Comparison of ENCODE assay signal across 9 mouse cellular contexts in genomic region chr4:155162433-155163319, GRCm38 (mm10). TPM values are rescaled to one million over a fixed set of nuclear protein-coding genes. Genes with fewer than 3 reads are reported as not detected.
DNase-seq lines count a peak whose midpoint lies in the region; ATAC-seq and TF ChIP-seq lines count a peak whose summit lies in the region.
"Had no signal": no experiment of that assay in that cellular context is flagged by ENCODE, and none has a peak within 500 bp of the region (broad histone marks: within the 10 kb centered on the region; RNA-seq: fewer than 3 reads in every experiment).

No protein-coding gene starts in this region.

- no peak for TF ChIP-seq CTCF in ES-Bruce4 (IDR thresholded peaks at IDR 0.05; ENCODE audit: low read depth, low read length)
- TF ChIP-seq CTCF in intestine, postnatal 0 days (IDR thresholded peaks at IDR 0.05; ENCODE audit: low read depth), result no peak; the same call in 1 of the 2 replicates

- peaks cover 87% of the 10 kb centered on the region for H3K4me1 ChIP-seq in heart, embryonic 13.5 days
- H3K4me1 ChIP-seq in ES-Bruce4 (ENCODE audit: control insufficient read depth, insufficient read depth, low read length), result peaks cover 19% of the 10 kb centered on the region
- H3K4me1 ChIP-seq in intestine, postnatal 0 days (replicated peaks; ENCODE audit: control insufficient read depth, insufficient read depth, low read length), result peaks cover 32% of the 10 kb centered on the region

- DNase-seq in heart, adult 8-10 months (ENCODE audit: low spot score), result no peak
- peak; percentile 34 for DNase-seq in spleen, adult 12 weeks (ENCODE audit: low spot score)
- no peak for DNase-seq in right cerebral cortex, adult 18-20 months
- DNase-seq in adrenal gland, adult 8-10 months, result no peak
- DNase-seq in urinary bladder, postnatal 4 days (ENCODE audit: low spot score in 2 of 2), result no peak
- DNase-seq: gastrocnemius, postnatal 25 days had no signal

- peak overlapping the region; percentile 84 for H3K27ac ChIP-seq in heart, embryonic 13.5 days (replicated peaks)
- H3K27ac ChIP-seq in ES-Bruce4 (ENCODE audit: insufficient read depth, low read length), result peak overlapping the region; percentile 92
- H3K27ac ChIP-seq in intestine, postnatal 0 days (ENCODE audit: low read depth, low read length), result peak overlapping the region; percentile 91

- WGBS in heart, embryonic 13.5 days, result 64% methylated on average over 7 of the region's 7 CpGs
- 24% methylated on average over 7 of the region's 7 CpGs for WGBS in intestine, postnatal 0 days

- peak overlapping the region; percentile 13; the same call in 1 of the 2 replicates for H3K4me2 ChIP-seq in heart, embryonic 13.5 days
- H3K4me2 ChIP-seq in intestine, postnatal 0 days (replicated peaks; ENCODE audit: low read depth), result peak overlapping the region; percentile 46

- no peaks in the 10 kb centered on the region for H3K9me3 ChIP-seq in heart, embryonic 13.5 days
- no peaks in the 10 kb centered on the region for H3K9me3 ChIP-seq in ES-Bruce4 (replicated peaks; ENCODE audit: control insufficient read depth, insufficient read depth, low read length, poor library complexity, severe bottlenecking)
- H3K9me3 ChIP-seq in intestine, postnatal 0 days (ENCODE audit: control insufficient read depth), result no peaks in the 10 kb centered on the region

- no peak for TF ChIP-seq POLR2A in ES-Bruce4 (IDR thresholded peaks at IDR 0.05; ENCODE audit: insufficient read depth, low read length)

- H3K36me3 ChIP-seq in heart, embryonic 13.5 days, result peaks cover 32% of the 10 kb centered on the region
- peaks cover 4% of the 10 kb centered on the region; the same call in 1 of the 2 replicates for H3K36me3 ChIP-seq in ES-Bruce4 (ENCODE audit: control insufficient read depth, insufficient read depth, low read length, poor library complexity, severe bottlenecking)
- peaks cover 24% of the 10 kb centered on the region for H3K36me3 ChIP-seq in intestine, postnatal 0 days (ENCODE audit: control insufficient read depth, insufficient read depth)

- no peaks in the 10 kb centered on the region for H3K27me3 ChIP-seq in heart, embryonic 13.5 days (replicated peaks)
- no peaks in the 10 kb centered on the region for H3K27me3 ChIP-seq in ES-Bruce4 (ENCODE audit: control insufficient read depth, insufficient read depth, low read length, poor library complexity, severe bottlenecking)
- no peaks in the 10 kb centered on the region for H3K27me3 ChIP-seq in intestine, postnatal 0 days (replicated peaks; ENCODE audit: control insufficient read depth, insufficient read depth, low read length)

- ATAC-seq in heart, embryonic 13.5 days (ENCODE audit: extremely low read depth, insufficient number of reproducible peaks, low FRiP score, low TSS enrichment), result no peak
- ATAC-seq in intestine, postnatal 0 days, result peak; percentile 87

- H3K9ac ChIP-seq in heart, embryonic 13.5 days, result peak overlapping the region; percentile 55
- H3K9ac ChIP-seq in ES-Bruce4 (ENCODE audit: low read depth, poor library complexity, severe bottlenecking), result no peak overlapping the region
- no peak overlapping the region for H3K9ac ChIP-seq in intestine, postnatal 0 days (ENCODE audit: low read depth, low read length)

- no peak overlapping the region for H3K4me3 ChIP-seq in heart, embryonic 13.5 days
- H3K4me3 ChIP-seq in ES-Bruce4 (ENCODE audit: low read depth, low read length), result no peak overlapping the region
- no peak overlapping the region for H3K4me3 ChIP-seq in intestine, postnatal 0 days (ENCODE audit: low read depth, low read length)

- TF ChIP-seq EP300 in ES-Bruce4 (IDR thresholded peaks at IDR 0.05; ENCODE audit: insufficient read depth, low read depth, low read length), result peak; percentile 93

RNA-seq across cellular contexts. Expression of gene Ski, which starts 59.7 kb away (rescaled TPM):
- 10.1 and 10.2 TPM in 2 replicates for polyA plus RNA-seq in heart, embryonic 13.5 days (2015; fragmentation: Nextera tagmentation; extraction: Ambion mirVana)
- total RNA-seq in heart, adult 8-10 months (2022), result 10 to 100 TPM; 44.5 to 53.3 (median 49.0) TPM
- 63.5 and 67.2 TPM in 2 replicates for polyA plus RNA-seq in ES-Bruce4 (2011; ENCODE audit: insufficient read depth, insufficient read length, low read depth, missing spikeins)
- polyA plus RNA-seq in intestine, postnatal 0 days (2015; fragmentation: Nextera tagmentation; extraction: Ambion mirVana), result 13.3 and 14.0 TPM in 2 replicates
- 10 to 100 TPM; 64.1 to 85.4 (median 69.1) TPM for total RNA-seq in adrenal gland, adult 8-10 months (2022)
